Mouse (Mus musculus) midbrain, postnatal 0 days (tissue): Measurements from ENCODE around the gene Ldb1. TPM values are rescaled to one million over a fixed set of nuclear protein-coding genes. Genes with fewer than 3 reads are reported as not detected.
"Not testable (repeated sequence)": the region's sequence is repeated elsewhere in the genome, so short reads cannot be mapped to it uniquely, and the experiment has no call there.

ENCODE experiments used
- ATAC-seq: fragments of 200-750 bp; cut with Nextera tagmentation; 2 replicates; pipeline ENCODE4 v1.8.0; 2017; ENCODE audit warnings: moderate number of reproducible peaks, mild to moderate bottlenecking, moderate TSS enrichment, moderate library complexity; ENCODE audit not compliant: low FRiP score
- DNase-seq: peaks from one replicate; pipeline ENCODE4 v3.0.0-alpha.2; 2015; ENCODE audit warnings: low spot score
- H3K27ac ChIP-seq: fragments of 300-500 bp; sonication (generic); 2 replicates; pipeline ENCODE4 v1.5.1; 2014; ENCODE audit warnings: low read depth, mild to moderate bottlenecking, low read length, mixed read lengths
- H3K27me3 ChIP-seq: fragments of 300-500 bp; sonication (generic); 2 replicates; pipeline ENCODE4 v1.6.1; 2014; ENCODE audit warnings: low read length, control low read depth, mixed read lengths; ENCODE audit not compliant: insufficient read depth
- H3K36me3 ChIP-seq: fragments of 300-500 bp; sonication (generic); 2 replicates; pipeline ENCODE4 v1.6.1; 2014; ENCODE audit warnings: low read length, control low read depth, mixed read lengths; ENCODE audit not compliant: insufficient read depth
- H3K4me1 ChIP-seq: fragments of 300-500 bp; sonication (generic); 2 replicates; pipeline ENCODE4 v1.6.1; 2014; ENCODE audit warnings: mild to moderate bottlenecking, control low read depth, antibody characterized with exemption, low read length, mixed read lengths; ENCODE audit not compliant: insufficient read depth
- H3K4me2 ChIP-seq: fragments of 300-500 bp; sonication (generic); 2 replicates; pipeline ENCODE4 v1.6.1; 2014; ENCODE audit warnings: low read depth, mild to moderate bottlenecking, low read length, mixed read lengths; ENCODE audit not compliant: poor library complexity, severe bottlenecking
- H3K4me3 ChIP-seq: fragments of 300-500 bp; sonication (generic); 2 replicates; pipeline ENCODE4 v1.5.1; 2014; ENCODE audit warnings: low read depth, mild to moderate bottlenecking, low read length, moderate library complexity
- H3K9ac ChIP-seq: fragments of 300-500 bp; sonication (generic); replicated peaks from 2 replicates; pipeline ENCODE4 v1.6.1; 2014; ENCODE audit warnings: mild to moderate bottlenecking, low read length, moderate library complexity, mixed read lengths; ENCODE audit not compliant: poor library complexity, severe bottlenecking
- H3K9me3 ChIP-seq: fragments of 300-500 bp; sonication (generic); 2 replicates; pipeline ENCODE4 v1.6.1; 2016; ENCODE audit warnings: low read length, control low read depth
- CTCF ChIP-seq: IDR thresholded peaks from 2 replicates; pipeline ENCODE4 v1.5.1; 2016; ENCODE audit warnings: antibody characterized with exemption, mild to moderate bottlenecking
- WGBS: fragments of 180-500 bp; shearing (Covaris S2); extraction: QIAGEN DNeasy Blood & Tissue Kit; methylation state at CpG from one replicate; pipeline ENCODE4 v1.1.7; 2014; 5-methylcytosine and 5-hydroxymethylcytosine counted together
- polyA plus RNA-seq: library from polyadenylated mRNA; unstranded; fragments of >200 nt; fragmentation: Nextera tagmentation; extraction: Ambion mirVana; gene quantifications from 2 replicates; pipeline ENCODE4 v1.2.1, GENCODE M21; 2015
- total RNA-seq: library from RNA; depleted of rRNA; stranded (reverse); fragments of >200 nt; gene quantifications from 2 replicates; pipeline ENCODE4 v1.2.3, GENCODE M21; 2014; rRNA removed

The Ldb1 gene
- total and polyA plus RNA-seq, 2 experiments from 2014 or later = 84.5 to 139 TPM

GRCm38 (mm10) chr19:45997365-45997764 lies 47.6 kb downstream of the Ldb1 start:
- H3K4me2 ChIP-seq = peak overlapping the region; percentile 75
- no peaks in the 10 kb centered on the region for H3K27me3 ChIP-seq
- peak overlapping the region; percentile 88 for H3K4me3 ChIP-seq
- no peaks in the 10 kb centered on the region for H3K9me3 ChIP-seq
- peak overlapping the region; percentile 96; the same call in 1 of the 2 replicates for H3K9ac ChIP-seq
- H3K27ac ChIP-seq = no peak overlapping the region
- H3K4me1 ChIP-seq = no peaks in the 10 kb centered on the region
- H3K36me3 ChIP-seq = no peaks in the 10 kb centered on the region
- TF ChIP-seq CTCF = no peak
- WGBS = 67% methylated on average over 5 of the region's 5 CpGs
- no peak for DNase-seq
- no peak for ATAC-seq

DNA sequence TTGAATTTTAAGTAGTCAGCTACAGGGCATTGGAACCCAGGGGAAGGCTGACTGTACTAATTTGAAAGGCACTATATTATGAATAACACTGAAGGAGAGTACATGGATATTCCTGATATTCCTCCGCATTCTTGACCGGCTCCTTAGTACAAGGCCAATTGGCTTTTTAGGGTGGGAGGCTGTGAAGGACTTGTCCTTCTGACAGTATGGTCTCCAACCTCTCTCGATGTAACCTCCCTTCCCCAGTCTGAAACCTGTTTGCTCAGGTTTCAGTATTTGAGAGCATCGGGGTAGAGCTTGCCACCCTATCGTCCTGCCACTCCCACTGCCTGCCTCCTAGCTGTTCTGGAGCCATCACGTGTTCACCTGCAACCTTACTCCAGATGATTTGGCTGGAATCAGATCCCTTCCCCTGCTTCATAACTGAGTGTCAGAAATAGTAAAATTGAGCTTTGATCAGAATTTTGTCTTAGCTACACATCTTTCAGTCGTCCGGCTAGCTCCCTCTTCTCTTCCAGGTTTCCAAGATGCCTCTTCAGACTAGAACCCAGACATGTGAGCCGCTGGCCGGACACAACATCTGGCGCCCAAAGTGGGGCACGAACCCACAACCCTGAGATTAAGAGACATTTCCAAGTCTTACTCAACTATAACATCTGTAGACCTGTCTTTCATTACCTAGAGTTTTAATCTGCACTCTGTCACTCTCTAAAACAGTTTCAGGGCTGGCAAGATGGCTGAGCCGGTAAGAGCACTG lies 50.9 kb downstream of the Ldb1 start:
- no peak for ATAC-seq

GRCm38 (mm10) chr19:45993441-45993840 lies 51.6 kb downstream of the Ldb1 start:
- H3K9ac ChIP-seq, H3K27ac ChIP-seq, ATAC-seq, H3K4me3 ChIP-seq, H3K36me3 ChIP-seq, H3K27me3 ChIP-seq, H3K9me3 ChIP-seq, H3K4me2 ChIP-seq, H3K4me1 ChIP-seq, DNase-seq: not testable (repeated sequence)
- 88% methylated on average over 6 of the region's 6 CpGs for WGBS

More for the DNA sequence above, 50.9 kb downstream of the Ldb1 start:
- H3K27me3 ChIP-seq = no peaks in the 10 kb centered on the region
- H3K9me3 ChIP-seq = no peaks in the 10 kb centered on the region
- TF ChIP-seq CTCF = no peak
- H3K27ac ChIP-seq = no peak overlapping the region
- no peak overlapping the region for H3K4me2 ChIP-seq
- H3K4me3 ChIP-seq = no peak overlapping the region
- 96% methylated on average over 13 of the region's 13 CpGs for WGBS
- H3K4me1 ChIP-seq = no peaks in the 10 kb centered on the region
- no peak overlapping the region for H3K9ac ChIP-seq
- DNase-seq = no peak
- no peaks in the 10 kb centered on the region for H3K36me3 ChIP-seq

GRCm38 (mm10) chr19:45991171-45991570 lies 53.8 kb downstream of the Ldb1 start:
- Histone ChIP-seq H3K27me3 (no peaks in the 10 kb centered on the region), H3K9ac (no peak overlapping the region), H3K4me1 (no peaks in the 10 kb centered on the region), H3K4me3 (no peak overlapping the region), H3K27ac (no peak overlapping the region), H3K4me2 (no peak overlapping the region), H3K9me3 (no peaks in the 10 kb centered on the region), H3K36me3 (peaks cover 5% of the 10 kb centered on the region; the same call in 1 of the 2 replicates)
- 97% methylated on average over 3 of the region's 3 CpGs for WGBS
- ATAC-seq (no peak), DNase-seq (no peak)
- TF ChIP-seq CTCF = no peak

DNA sequence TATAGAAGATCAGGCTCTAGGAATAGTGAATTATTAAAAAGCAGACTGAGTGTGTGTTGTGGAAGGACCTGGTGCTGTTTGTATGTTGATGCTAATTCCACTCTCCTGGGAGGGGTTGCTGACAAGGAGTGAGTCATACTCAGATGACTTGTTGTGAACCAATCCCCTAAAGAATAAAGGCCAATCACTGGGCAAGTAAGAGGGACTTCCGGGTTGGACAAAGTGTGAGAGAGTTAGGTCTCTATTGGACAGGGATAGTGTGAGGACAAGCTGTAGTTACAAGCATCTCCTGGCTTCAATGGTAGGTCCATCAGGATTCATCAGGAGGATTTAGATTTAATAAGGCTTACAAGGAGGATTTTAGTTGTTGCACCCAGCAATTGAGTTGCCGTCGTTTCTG lies 56.8 kb downstream of the Ldb1 start:
- no peak for TF ChIP-seq CTCF
- no peak overlapping the region for H3K9ac ChIP-seq
- 99% methylated on average over 3 of the region's 3 CpGs for WGBS
- no peaks in the 10 kb centered on the region for H3K27me3 ChIP-seq
- H3K4me2 ChIP-seq = no peak overlapping the region
- H3K27ac ChIP-seq = no peak overlapping the region
- no peaks in the 10 kb centered on the region for H3K9me3 ChIP-seq
- H3K36me3 ChIP-seq = peaks cover 5% of the 10 kb centered on the region; the same call in 1 of the 2 replicates
- H3K4me1 ChIP-seq = no peaks in the 10 kb centered on the region
- DNase-seq (no peak), ATAC-seq (no peak)
- H3K4me3 ChIP-seq = no peak overlapping the region

DNA sequence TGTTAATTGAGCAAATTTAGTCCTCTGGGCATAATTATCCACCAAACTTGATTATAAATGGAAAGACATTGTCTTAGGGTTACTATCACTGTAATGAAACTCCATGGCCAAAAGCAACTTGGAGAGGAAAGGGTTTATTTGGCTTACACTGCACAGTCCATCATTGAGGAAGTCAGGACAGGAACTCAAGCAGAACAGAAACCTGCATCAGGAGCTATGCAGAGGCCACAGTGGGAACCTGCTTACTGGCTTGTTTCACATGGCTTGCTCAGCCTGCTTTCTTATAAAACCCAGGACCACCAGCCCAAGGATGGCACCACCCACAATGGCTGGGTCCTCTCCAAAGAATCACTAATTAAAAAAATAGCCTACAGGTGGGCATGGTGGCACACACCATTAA lies 60.6 kb downstream of the Ldb1 start:
- Histone ChIP-seq H3K4me3 (no peak overlapping the region), H3K4me2 (no peak overlapping the region), H3K27ac (no peak overlapping the region), H3K9me3 (no peaks in the 10 kb centered on the region), H3K4me1 (no peaks in the 10 kb centered on the region), H3K36me3 (peaks cover 5% of the 10 kb centered on the region; the same call in 1 of the 2 replicates), H3K27me3 (no peaks in the 10 kb centered on the region), H3K9ac (no peak overlapping the region)
- DNase-seq = no peak
- no peak for ATAC-seq
- no peak for TF ChIP-seq CTCF

Other genes starting within 250 kb of the Ldb1 start
- gene Kcnip2, start 229.2 kb downstream of the Ldb1 start, total RNA-seq = 13.7 and 21.2 TPM in 2 replicates
- 12.0 and 14.2 TPM in 2 replicates for gene Kcnip2, start 229.2 kb downstream of the Ldb1 start, polyA plus RNA-seq
- gene Armh3, start 46.7 kb downstream of the Ldb1 start, total RNA-seq = 17.4 and 18.9 TPM in 2 replicates
- gene Armh3, start 46.7 kb downstream of the Ldb1 start, polyA plus RNA-seq = 18.1 and 20.1 TPM in 2 replicates
- 8.9 and 9.4 TPM in 2 replicates for gene Hps6, start 41.7 kb downstream of the Ldb1 start, total RNA-seq
- 3.9 and 4.6 TPM in 2 replicates for gene Hps6, start 41.7 kb downstream of the Ldb1 start, polyA plus RNA-seq
- gene Pprc1, start 328 bp downstream of the Ldb1 start, total RNA-seq = 9.9 and 10.4 TPM in 2 replicates
- 8.8 and 9.8 TPM in 2 replicates for gene Pprc1, start 328 bp downstream of the Ldb1 start, polyA plus RNA-seq
- 26.0 and 35.5 TPM in 2 replicates for gene Nolc1, start 30.6 kb upstream of the Ldb1 start, total RNA-seq
- 55.7 and 63.5 TPM in 2 replicates for gene Nolc1, start 30.6 kb upstream of the Ldb1 start, polyA plus RNA-seq
- gene Elovl3, start 86.7 kb upstream of the Ldb1 start, total RNA-seq = 0.05 TPM in 1 of 2 replicates, not detected in the other
- 0.21 and 0.32 TPM in 2 replicates for gene Elovl3, start 86.7 kb upstream of the Ldb1 start, polyA plus RNA-seq
- 1.9 and 3.1 TPM in 2 replicates for gene Pitx3, start 103.1 kb upstream of the Ldb1 start, total RNA-seq
- 2.5 and 2.7 TPM in 2 replicates for gene Pitx3, start 103.1 kb upstream of the Ldb1 start, polyA plus RNA-seq
- 59.8 and 60.9 TPM in 2 replicates for gene Gbf1, start 107.3 kb upstream of the Ldb1 start, total RNA-seq
- 42.8 and 51.6 TPM in 2 replicates for gene Gbf1, start 107.3 kb upstream of the Ldb1 start, polyA plus RNA-seq